Mouse (Mus musculus) ES-Bruce4 (cell line): ENCODE measurements around the gene Rcc1.

Experiments used
- CTCF ChIP-seq: IDR thresholded peaks from one replicate; pipeline ENCODE4 v1.8.1; 2011; ENCODE audit warnings: low read depth, low read length
- EP300 ChIP-seq: IDR thresholded peaks from 2 replicates; pipeline ENCODE4 v1.6.1; 2011; ENCODE audit warnings: low read depth, low read length; ENCODE audit not compliant: insufficient read depth
- POLR2A ChIP-seq: IDR thresholded peaks from one replicate; pipeline ENCODE4 v1.8.1; 2011; ENCODE audit warnings: low read length; ENCODE audit not compliant: insufficient read depth

DNA sequence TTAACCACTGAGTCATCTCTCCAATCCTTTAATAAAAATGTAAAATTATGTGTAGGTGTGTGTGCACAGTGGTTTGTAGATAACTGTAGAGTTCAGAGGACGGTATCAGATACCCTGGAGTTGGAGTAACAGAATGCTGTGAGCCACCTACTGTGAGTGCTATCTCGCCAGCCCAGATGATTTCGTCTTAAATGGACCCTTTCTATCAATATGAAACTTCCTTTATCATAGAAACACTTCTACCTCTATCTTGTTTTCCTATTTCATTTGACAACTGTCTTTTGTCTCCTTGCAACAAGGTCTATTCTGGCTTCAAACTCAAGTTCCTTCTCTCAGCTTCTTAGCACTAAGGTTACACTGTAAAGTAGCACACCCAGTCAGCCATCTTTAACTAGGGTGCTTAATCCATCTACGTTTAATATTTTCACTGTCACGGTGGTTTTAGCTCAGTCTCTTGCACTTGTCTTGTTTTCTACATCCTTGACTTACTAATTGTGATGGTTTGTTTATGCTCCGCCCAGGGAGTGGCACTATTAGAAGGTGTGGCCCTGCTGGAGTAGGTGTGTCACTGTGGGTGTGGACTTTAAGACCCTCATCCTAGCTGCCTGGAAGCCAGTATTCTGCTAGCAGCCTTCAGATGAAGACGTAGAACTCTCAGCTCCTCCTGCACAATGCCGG, 37.8 kb upstream of the Rcc1 start:
- no peak for TF ChIP-seq EP300
- no peak for TF ChIP-seq POLR2A
- no peak for TF ChIP-seq CTCF
